Mouse (Mus musculus): ENCODE measurements around the gene Gsto2.

Gsto2 gene

DNA sequence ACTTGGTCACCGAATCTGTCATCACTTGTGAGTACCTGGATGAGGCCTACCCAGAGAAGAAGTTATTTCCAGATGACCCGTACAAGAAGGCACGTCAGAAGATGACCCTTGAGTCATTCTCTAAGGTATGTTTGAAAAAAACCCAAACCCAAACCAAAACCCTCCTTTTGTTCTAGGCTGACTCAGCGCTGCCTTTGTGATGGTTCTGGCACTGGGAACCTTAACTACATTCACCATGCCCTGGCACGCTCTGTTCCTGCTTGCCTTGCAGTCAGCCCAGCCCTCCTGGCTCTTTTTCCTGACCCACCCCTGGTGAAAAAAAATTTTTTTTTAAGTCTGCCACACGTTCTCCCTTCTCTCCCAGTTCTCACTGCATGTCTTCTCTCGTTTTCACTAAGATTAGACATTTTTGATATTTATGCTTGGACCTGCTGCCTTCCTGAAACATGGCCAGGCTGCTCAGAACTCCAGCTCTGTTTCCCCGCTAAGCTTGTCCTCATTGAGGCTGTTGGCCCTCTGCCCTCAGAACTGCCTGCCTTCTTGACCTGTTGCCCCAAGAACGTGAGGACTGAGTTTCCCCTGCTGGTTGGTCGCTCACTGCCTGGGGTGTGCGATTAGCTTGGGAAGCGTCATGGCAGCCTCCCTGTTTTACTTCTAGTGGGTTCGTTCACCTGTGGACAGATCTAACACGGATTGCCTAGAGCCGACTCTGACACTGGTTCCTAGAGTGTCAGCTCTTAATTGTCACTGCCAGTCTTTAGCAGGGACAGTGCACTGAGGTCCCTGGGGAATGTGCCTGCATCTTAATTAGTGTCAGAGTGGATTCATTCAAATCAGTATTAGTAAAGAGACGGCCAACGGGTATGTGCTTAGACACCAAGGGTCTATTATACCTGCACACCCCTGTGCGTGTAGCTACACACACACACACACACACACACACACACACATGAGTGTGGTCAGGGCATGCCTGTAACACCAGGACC is 7.1 kb upstream of the Gsto2 start:
- intact Hi-C loops (cut with DNase I), result no loop called here

DNA sequence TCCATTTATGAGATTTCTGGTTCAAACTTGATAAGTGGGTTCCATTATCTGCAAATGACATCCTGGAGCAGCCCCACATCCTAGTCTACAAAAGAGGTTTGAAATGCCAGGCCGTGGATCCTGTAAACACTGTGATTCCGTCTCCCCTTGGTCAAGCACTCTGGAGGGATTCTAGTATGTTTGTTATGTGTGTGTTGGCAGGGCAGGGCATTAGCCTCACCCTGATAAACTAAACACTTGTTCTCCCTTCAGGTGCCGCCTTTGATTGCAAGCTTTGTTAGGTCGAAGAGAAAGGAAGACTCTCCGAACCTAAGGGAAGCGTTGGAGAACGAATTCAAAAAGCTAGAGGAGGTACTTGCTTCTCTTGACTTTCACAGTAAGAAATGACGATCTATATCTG is 6.2 kb upstream of the Gsto2 start:
- intact Hi-C loops (cut with DNase I), result no loop called here

DNA sequence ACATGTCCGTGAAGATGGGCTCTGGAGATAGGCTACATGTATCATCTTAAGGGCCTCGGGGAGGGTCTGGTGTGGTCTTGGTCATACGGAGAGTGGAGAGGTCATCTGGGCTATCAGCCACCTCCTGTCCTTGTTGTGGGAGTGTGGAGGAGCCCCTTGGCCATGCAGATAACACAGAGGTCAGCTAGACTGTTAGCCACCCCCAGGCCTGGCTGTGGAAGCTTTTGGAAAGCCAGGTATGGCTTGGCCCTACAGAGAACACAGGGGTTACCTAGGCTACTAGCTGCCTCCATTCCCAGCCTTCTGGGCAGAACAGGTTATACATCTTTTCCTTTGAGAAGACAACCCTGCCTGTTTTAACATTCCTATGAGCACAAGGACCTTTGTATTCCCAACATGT is 2.8 kb upstream of the Gsto2 start:
- intact Hi-C loops (cut with DNase I), result no loop called here

DNA sequence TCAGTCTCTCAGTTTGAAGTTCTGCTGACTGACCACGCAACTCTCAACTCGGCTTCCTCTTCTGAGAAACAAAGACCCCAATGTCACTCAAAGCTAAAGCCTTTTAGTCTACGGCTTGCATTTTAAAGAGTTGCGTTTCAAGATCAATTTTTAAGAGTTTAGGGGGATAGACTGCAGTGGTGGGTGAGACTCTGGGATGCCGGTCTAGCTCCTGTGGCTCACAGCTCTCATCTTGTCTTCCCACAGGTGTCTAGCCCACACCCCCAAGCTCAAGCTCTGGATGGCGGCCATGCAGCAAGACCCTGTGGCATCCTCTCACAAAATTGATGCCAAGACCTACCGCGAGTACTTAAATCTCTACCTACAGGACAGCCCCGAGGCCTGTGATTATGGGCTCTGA is 1.3 kb upstream of the Gsto2 start:
- intact Hi-C loops (cut with DNase I), result no loop called here

DNA sequence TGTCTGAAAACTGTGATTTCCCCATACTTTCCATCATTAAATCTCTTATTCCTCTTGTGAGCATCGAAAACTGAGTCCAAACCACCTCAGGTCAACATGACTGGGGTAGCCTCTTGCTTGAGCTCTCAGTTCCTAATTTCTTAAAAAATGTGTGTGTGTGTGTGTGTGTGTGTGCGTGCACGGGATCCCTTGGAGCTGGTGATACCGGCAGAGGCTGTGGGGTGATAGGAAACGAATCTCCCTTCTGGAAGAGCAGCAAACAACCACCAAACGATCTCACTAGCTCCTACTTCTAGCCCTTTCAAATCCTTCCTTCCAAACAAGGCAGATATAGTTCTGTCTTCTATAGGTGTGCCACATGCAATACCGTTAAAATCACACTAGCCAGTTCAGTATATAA is 613 bp upstream of the Gsto2 start:
- intact Hi-C loops (cut with DNase I), result no loop called here

DNA sequence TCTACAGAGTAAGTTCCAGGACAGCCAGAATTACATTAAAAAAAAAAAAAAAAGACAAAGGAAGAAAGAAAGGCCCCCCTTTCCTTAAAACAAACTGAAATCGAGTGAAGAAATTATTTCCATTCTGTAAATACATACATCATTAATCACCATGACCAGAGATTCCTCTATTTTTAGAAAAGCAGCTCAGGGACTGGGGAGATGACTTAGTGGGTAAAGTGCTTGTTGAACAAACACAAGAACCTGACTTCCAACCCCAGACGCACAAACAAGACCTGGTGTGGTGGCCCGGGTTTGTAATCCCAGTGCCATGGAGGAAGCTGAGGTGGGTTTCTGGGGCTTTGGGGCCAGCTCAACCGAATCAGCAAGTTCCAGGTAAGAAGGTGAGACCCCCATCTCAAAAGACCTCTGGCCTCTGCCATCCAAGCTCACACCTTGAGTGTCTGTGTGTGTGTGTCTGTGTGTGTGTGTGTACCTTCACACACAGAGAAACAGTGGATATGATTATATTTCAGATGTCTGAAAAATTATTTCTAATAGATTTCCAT is 2.4 kb downstream of the Gsto2 start:
- intact Hi-C loops (cut with DNase I), result no loop called here

DNA sequence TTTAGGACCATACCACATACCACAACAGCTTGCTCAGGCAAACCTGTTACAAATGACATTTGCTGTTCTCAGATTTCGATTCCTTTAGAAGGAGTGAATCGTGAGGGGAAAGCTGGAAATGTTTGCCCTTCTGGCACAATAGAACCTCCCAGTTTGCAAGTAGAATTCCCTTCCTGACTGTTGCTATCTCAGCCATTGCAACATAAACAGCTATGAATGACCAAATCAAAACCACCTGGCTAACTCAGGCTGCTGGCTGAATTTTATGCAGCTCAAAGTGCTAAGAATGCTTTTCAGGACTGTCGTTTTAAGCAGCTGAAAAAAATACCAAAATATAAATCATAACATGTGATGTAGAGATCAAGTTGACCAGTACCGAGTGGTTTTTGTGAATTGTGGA is 3.6 kb downstream of the Gsto2 start:
- intact Hi-C loops (cut with DNase I), result no loop called here

DNA sequence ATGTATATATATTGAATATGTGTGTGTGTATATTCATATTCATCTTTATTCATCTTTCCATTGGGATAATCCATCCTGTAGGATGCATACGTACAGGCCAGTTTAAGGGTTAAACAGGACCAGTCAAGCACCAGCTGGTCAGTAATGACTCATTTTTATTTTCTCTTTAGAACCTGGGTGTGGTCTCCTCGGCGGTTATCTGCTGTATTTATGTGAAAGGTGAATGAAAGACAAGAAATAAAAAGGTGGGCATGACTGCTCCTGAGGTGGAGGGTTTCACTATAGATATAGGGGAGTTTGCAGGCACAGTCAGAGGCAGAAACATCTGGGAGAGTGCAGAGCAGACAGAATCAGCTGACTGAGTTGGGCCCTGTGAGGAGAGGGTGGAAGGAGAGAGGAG is 4.2 kb downstream of the Gsto2 start:
- intact Hi-C loops (cut with DNase I), result no loop called here

DNA sequence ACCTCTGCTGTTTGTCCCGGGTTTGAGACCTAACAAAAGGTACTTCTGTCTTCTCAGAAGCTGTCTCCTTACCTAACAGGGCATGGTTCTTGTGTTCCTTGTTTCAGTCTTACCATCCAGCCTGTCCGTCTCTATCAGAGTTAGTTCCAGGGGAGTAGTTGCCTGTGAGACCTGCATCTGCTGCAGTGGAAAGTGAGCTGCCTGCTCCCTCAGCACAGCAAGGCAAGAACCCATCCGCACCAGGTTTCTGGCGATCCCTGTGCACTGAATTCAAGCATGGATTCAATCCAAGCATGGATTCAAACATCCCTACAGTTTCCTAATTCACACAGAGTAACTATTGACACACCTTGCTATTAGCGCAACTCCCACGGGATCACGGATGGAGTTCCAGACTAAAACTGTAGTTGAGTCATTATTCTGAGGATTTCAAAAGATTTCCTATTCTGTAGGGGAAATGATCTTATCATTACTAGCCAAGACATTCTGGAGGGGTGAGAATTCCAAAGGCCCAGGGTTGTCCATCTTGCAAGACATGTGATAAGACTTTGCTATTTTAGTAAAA is 4.8 kb downstream of the Gsto2 start:
- intact Hi-C loops (cut with DNase I), result no loop called here

DNA sequence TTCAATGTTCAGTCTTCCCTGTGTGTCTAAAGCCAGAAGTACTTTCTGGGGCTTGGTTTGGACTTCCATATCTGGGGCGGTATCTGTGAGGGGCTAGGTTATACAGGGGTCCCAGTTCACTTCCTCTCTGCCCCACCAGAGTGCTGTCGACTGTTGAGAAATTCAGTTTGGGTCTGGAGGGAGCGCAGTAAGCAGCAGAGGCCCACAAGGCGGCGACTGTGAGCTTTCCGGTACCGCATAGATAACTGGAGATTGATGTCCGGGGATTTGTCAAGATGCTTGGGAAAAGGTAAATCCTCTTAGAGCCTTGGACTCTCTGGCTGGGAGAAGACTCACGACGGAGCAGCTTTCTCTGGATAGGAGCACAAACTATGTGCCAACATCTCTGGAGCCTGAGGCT is 6.2 kb downstream of the Gsto2 start:
- intact Hi-C loops (cut with DNase I), result no loop called here

DNA sequence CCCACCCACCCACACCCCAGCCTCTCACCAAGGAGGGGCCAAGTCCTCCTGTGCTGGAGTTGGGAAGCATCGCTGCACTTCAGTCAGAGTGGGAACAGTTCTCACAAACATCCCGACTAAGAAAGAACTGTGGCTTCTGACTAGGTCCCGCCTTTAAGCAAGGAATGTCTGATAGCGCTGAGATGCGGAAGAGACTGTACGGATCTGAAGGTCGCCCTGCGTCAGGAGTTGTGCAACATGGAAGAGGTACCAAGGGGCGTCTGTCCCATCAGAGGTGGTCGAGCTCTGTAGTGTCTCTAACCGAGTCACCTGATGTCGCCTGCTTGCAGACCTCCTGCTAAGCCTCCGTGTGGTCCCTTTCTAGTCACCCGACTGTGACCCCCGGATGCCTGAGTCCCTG is 10.9 kb downstream of the Gsto2 start:
- intact Hi-C loops (cut with DNase I), result no loop called here

DNA sequence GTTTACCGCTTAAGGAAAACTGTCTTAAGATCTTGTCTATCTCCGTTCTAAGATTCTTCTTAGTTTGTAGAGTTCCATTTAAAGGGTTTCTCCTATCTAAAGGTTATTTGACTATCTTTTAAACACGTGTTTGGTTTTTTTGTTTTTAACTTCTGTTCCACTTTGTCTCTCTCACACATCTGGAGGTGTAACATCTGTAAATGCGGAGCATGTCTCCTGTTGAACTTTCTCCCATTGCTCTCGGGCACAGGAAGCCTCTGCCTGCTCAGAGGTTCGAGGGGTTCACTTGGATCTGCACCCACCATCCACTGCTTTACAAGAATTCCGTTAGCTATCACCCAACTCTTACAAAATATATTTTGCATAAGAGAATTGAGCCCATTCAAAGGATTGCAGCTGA is 16.2 kb downstream of the Gsto2 start:
- intact Hi-C loops (cut with DNase I), result no loop called here

DNA sequence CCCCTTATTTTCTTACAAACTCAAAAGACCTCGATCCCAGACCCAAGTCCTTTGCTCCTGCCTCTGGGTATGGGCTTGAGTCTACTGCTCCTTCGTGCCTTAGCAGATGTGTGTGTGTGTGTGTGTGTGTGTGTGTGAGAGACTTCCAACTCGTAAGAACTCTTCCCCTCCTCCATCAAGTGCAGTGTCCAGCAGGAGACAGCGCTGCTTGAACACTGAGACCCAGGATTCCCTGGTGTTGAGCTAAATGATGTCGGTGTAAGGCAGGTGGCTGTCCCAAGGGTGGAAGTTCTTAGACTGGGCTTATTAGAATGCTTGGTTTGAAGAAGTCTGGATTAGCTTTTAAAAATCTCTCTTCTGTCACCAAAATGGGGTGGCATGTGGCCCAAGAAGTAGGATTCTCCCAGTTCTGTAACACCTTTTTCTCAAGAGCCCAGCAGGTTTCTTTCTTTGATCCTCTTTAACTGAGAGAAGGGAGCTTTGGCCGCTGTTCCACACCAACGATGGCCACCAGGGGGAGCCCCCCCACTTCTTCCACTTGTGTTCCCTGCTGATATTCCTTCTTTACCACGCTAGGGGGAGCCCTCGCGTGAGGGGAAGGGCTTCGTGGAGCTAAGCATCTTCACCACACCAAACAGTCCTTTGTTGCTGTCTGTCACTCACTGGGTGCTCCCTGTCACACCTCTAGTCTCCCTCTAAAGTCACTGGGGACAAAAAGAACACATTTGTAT is 17.0 kb downstream of the Gsto2 start:
- intact Hi-C loops (cut with DNase I), result loop anchor here (1.0 kb wide), 1 partner anchor 50 kb away; no protein-coding TSS in a partner anchor

DNA sequence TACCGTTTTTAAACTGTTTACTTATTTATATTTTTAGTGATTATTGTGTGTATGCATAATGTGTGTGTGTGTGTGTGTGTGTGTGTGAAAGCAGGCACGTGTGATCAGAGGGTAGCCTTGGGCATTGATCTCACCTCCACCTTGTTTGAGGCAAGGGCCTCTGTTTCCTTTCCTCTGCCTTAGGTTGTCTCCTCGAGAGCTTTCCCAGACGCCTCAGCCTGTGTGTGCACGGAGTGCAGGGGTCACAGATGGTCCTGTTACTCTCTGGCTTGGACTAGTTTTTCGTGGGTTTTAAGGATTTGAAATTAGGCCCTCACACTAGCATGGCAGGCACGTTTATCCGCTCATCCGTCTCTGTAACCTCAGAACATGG is 17.5 kb downstream of the Gsto2 start:
- intact Hi-C loops (cut with DNase I), result loop anchor here (1.0 kb wide), 1 partner anchor 49 kb away; no protein-coding TSS in a partner anchor

DNA sequence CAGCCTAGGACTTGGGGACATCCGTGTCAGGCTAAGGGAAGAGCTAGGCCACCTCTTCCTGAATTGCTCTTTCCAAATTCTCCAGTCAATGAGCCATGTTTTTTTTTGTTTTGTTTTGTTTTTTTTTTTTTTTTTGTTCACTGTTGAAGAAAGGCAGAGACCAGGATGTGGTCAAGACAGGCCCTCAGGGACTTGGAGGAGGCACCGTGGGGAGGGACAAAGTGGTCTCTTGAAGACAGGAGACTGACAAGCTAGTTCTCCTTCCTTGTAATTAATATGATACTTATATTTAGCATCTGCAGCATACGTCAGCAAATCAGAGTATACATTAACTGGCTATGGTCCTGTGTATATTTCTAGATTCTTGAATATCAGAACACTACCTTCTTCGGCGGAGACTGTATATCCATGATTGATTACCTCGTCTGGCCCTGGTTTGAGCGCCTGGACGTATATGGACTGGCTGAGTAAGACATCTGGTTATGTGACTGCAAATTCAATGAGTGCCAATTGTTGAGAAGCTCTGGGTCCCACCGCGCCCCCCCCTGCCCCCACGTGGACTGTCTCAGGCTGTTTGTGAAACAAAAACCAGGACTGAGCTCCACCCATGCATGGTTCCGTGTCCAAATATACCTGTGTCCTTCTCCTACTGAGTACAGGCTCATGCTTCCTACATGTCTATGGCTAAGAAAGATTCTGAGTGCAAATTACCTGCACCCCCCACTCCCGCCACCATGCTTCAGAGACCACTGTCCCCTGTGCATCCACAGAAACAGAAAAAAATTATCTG is 19.2 kb downstream of the Gsto2 start:
- intact Hi-C loops (cut with DNase I), result no loop called here

DNA sequence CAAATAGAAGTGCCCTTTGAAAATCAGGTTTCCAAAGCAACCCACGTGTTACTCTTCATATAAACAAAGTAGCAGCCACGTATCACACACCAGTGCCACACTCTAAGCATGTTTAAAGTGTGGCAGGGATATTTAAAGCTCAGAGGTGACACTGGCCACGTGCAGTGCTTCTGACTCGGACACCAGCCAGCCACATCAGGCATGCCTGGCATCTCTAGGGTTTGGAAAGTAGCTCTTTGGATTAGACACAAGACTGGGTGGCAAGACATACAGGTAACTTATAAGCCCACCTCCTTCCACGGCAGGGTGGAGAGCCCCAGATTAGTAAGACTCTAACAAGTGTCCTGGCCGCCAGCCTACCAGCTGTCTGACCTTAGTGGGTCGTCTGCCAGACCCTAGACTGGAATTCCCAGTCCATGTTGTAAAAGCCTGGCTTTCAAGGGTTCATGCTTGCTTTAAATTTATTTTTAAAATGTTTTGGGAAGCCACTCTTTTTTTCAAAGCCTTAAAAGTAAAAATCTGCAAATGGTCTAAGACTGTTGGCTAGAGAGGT is 19.9 kb downstream of the Gsto2 start:
- intact Hi-C loops (cut with DNase I), result no loop called here

DNA sequence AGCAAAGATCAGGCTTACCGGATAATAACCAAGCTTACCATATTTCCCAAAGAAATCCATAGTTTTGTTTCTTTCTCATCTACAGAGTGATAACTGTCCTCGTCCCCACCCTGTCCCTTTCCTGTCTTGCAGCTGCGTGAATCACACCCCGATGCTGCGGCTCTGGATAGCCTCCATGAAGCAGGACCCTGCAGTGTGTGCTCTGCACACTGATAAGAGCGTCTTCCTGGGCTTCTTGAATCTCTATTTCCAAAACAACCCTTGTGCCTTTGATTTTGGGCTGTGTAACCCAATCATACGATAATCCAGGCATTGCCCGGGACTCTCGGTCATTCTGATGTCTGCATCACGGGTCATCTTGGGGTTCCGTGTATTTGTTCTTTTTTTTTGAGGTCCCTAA is 20.6 kb downstream of the Gsto2 start:
- intact Hi-C loops (cut with DNase I), result no loop called here

DNA sequence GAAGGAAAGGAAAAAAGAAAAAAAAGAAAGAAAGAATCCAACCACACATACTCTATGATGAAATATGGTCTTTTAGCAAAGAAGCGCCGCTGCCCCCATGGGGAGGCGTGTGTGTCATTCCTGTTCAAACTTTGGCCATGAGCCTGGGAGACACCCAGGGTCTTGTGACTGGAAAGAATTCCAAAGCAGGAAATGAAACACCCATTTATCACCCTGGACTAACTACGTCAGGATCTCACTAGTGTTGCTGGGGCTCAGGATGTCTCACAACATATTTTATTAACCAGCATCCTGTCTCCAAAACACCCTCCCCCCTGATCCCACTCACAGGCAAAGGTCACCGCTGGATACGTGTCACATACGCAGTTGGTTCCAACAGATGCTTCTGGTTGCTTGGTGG is 21.3 kb downstream of the Gsto2 start:
- intact Hi-C loops (cut with DNase I), result no loop called here

DNA sequence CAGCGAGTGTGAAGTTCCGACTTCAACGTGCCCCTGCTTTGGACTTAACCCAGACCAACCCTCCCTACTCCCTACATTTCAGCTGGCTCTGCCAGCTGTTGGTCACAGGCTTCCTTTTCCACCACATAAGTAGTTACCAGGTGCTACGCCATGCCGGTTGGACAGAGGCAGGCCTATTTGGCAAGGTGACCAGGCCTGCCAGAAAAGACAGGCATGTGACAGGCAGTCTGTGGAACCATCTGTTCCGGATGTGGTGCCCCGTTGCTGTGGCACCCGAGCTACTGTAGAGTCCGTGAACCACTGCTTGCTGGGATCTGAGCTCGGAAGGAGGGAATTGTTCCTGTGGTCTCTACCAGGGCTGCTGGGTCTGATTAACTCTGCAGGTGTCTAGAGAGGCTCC is 22.1 kb downstream of the Gsto2 start:
- intact Hi-C loops (cut with DNase I), result no loop called here

DNA sequence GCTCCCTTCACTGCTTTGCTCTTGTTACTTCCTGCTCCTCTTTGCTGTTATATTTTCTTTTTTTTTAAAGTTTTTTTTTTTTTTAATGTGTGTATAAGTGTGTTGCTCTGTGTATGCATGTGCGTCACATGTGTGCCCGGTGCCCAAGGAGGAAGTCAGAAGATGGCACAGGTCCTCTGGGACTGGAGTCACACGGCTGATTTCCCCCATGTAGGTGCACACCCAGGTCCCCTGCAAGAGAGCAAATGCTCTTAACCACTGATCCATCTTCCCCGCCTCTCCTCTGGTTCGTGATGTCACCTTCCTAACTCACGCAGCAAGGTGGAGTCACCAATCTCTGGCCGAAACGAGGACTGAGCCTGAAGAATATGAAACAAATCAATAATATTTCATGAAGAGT is 22.7 kb downstream of the Gsto2 start:
- intact Hi-C loops (cut with DNase I), result no loop called here
